Mouse (Mus musculus): ENCODE results near the gene Lpcat3. TPM values are rescaled to one million over a fixed set of nuclear protein-coding genes. Genes with fewer than 3 reads are reported as not detected.
A peak's percentile ranks its signal among the peaks of the same experiment; 100 is the strongest.

The Lpcat3 gene
- total and polyA plus RNA-seq, 2 experiments from 2014 or later: 49.3 to 62.7 TPM

- WGBS: 64% methylated on average over 8 of the region's 8 CpGs
- Histone ChIP-seq H3K36me3 (replicated peaks; ENCODE audit: control insufficient read depth, insufficient read depth, low read length) (no peaks in the 10 kb centered on the region), H3K27ac (ENCODE audit: low read depth) (no peak overlapping the region), H3K9me3 (replicated peaks; ENCODE audit: control insufficient read depth, low read length) (no peaks in the 10 kb centered on the region), H3K9ac (replicated peaks; ENCODE audit: low read depth, low read length) (no peak overlapping the region), H3K4me2 (ENCODE audit: low read depth, low read length) (no peak overlapping the region), H3K4me3 (ENCODE audit: low read depth, low read length) (no peak overlapping the region), H3K4me1 (ENCODE audit: control insufficient read depth, insufficient read depth) (0 out of 2 replicates have a peak, but pooled peaks cover 9% of the 10 kb centered on the region), H3K27me3 (ENCODE audit: control insufficient read depth, insufficient read depth, low read length) (no peaks in the 10 kb centered on the region)
- no peak for ATAC-seq (ENCODE audit: insufficient read depth, low read depth)
- DNase-seq (ENCODE audit: low spot score): no peak
- TF ChIP-seq EP300 (IDR thresholded peaks at IDR 0.05; ENCODE audit: low read depth) (no peak), CTCF (IDR thresholded peaks at IDR 0.05; ENCODE audit: low read depth) (no peak)
Measured at GRCm38 (mm10) chr6:124688151-124688758, 25.4 kb downstream of the Lpcat3 start.

GRCm38 (mm10) chr6:124689011-124689410 is 26.2 kb downstream of the Lpcat3 start:
- DNase-seq (ENCODE audit: low spot score): no peak
- no peak for TF ChIP-seq CTCF (IDR thresholded peaks at IDR 0.05; ENCODE audit: low read depth)
- TF ChIP-seq EP300 (IDR thresholded peaks at IDR 0.05; ENCODE audit: low read depth): no peak
- no peak for ATAC-seq (ENCODE audit: insufficient read depth, low read depth)
- Histone ChIP-seq H3K27ac (ENCODE audit: low read depth) (no peak overlapping the region), H3K9ac (replicated peaks; ENCODE audit: low read depth, low read length) (no peak overlapping the region), H3K9me3 (replicated peaks; ENCODE audit: control insufficient read depth, low read length) (no peaks in the 10 kb centered on the region), H3K27me3 (ENCODE audit: control insufficient read depth, insufficient read depth, low read length) (no peaks in the 10 kb centered on the region), H3K4me2 (ENCODE audit: low read depth, low read length) (no peak overlapping the region), H3K4me3 (ENCODE audit: low read depth, low read length) (no peak overlapping the region), H3K36me3 (replicated peaks; ENCODE audit: control insufficient read depth, insufficient read depth, low read length) (no peaks in the 10 kb centered on the region), H3K4me1 (ENCODE audit: control insufficient read depth, insufficient read depth) (0 out of 2 replicates have a peak, but pooled peaks cover 7% of the 10 kb centered on the region)
- WGBS: 91% methylated on average over 3 of the region's 3 CpGs

GRCm38 (mm10) chr6:124690517-124690916 is 27.7 kb downstream of the Lpcat3 start:
- H3K27ac ChIP-seq (ENCODE audit: low read depth): no peak overlapping the region
- no peaks in the 10 kb centered on the region for H3K27me3 ChIP-seq (ENCODE audit: control insufficient read depth, insufficient read depth, low read length)
- 87% methylated on average over 3 of the region's 3 CpGs for WGBS
- ATAC-seq (ENCODE audit: insufficient read depth, low read depth) (no peak), DNase-seq (ENCODE audit: low spot score) (no peak)
- H3K4me3 ChIP-seq (ENCODE audit: low read depth, low read length): no peak overlapping the region
- no peak for TF ChIP-seq CTCF (IDR thresholded peaks at IDR 0.05; ENCODE audit: low read depth)
- TF ChIP-seq EP300 (IDR thresholded peaks at IDR 0.05; ENCODE audit: low read depth): no peak
- no peaks in the 10 kb centered on the region for H3K9me3 ChIP-seq (replicated peaks; ENCODE audit: control insufficient read depth, low read length)
- no peak overlapping the region for H3K4me2 ChIP-seq (ENCODE audit: low read depth, low read length)
- no peaks in the 10 kb centered on the region for H3K36me3 ChIP-seq (replicated peaks; ENCODE audit: control insufficient read depth, insufficient read depth, low read length)
- peaks cover 16% of the 10 kb centered on the region for H3K4me1 ChIP-seq (ENCODE audit: control insufficient read depth, insufficient read depth)
- H3K9ac ChIP-seq (replicated peaks; ENCODE audit: low read depth, low read length): no peak overlapping the region

GRCm38 (mm10) chr6:124693243-124693981 is 30.6 kb downstream of the Lpcat3 start:
- peak overlapping the region; percentile 28; the same call in 1 of the 2 replicates for H3K9ac ChIP-seq (replicated peaks; ENCODE audit: low read depth, low read length)
- no peak overlapping the region for H3K4me2 ChIP-seq (ENCODE audit: low read depth, low read length)
- no peak overlapping the region for H3K4me3 ChIP-seq (ENCODE audit: low read depth, low read length)
- no peak for TF ChIP-seq EP300 (IDR thresholded peaks at IDR 0.05; ENCODE audit: low read depth)
- TF ChIP-seq CTCF (IDR thresholded peaks at IDR 0.05; ENCODE audit: low read depth): no peak
- H3K27ac ChIP-seq (ENCODE audit: low read depth): peak overlapping the region; percentile 88
- H3K9me3 ChIP-seq (replicated peaks; ENCODE audit: control insufficient read depth, low read length): no peaks in the 10 kb centered on the region
- H3K27me3 ChIP-seq (ENCODE audit: control insufficient read depth, insufficient read depth, low read length): no peaks in the 10 kb centered on the region
- H3K4me1 ChIP-seq (ENCODE audit: control insufficient read depth, insufficient read depth): peaks cover 16% of the 10 kb centered on the region
- WGBS: 65% methylated on average over 15 of the region's 15 CpGs
- no peak for ATAC-seq (ENCODE audit: insufficient read depth, low read depth)
- H3K36me3 ChIP-seq (replicated peaks; ENCODE audit: control insufficient read depth, insufficient read depth, low read length): peaks cover 9% of the 10 kb centered on the region; the same call in 1 of the 2 replicates
- DNase-seq (ENCODE audit: low spot score): no peak

GRCm38 (mm10) chr6:124694166-124694955 is 31.5 kb downstream of the Lpcat3 start:
- WGBS: 54% methylated on average over 15 of the region's 15 CpGs
- peak overlapping the region; percentile 88 for H3K27ac ChIP-seq (ENCODE audit: low read depth)
- no peaks in the 10 kb centered on the region for H3K9me3 ChIP-seq (replicated peaks; ENCODE audit: control insufficient read depth, low read length)
- H3K4me1 ChIP-seq (ENCODE audit: control insufficient read depth, insufficient read depth): peaks cover 16% of the 10 kb centered on the region
- peak overlapping the region; percentile 28; the same call in 1 of the 2 replicates for H3K9ac ChIP-seq (replicated peaks; ENCODE audit: low read depth, low read length)
- no peaks in the 10 kb centered on the region for H3K27me3 ChIP-seq (ENCODE audit: control insufficient read depth, insufficient read depth, low read length)
- peak; percentile 86 for DNase-seq (ENCODE audit: low spot score)
- peaks cover 15% of the 10 kb centered on the region; the same call in 1 of the 2 replicates for H3K36me3 ChIP-seq (replicated peaks; ENCODE audit: control insufficient read depth, insufficient read depth, low read length)
- H3K4me2 ChIP-seq (ENCODE audit: low read depth, low read length): no peak overlapping the region
- TF ChIP-seq EP300 (IDR thresholded peaks at IDR 0.05; ENCODE audit: low read depth) (no peak), CTCF (IDR thresholded peaks at IDR 0.05; ENCODE audit: low read depth) (no peak)
- peak; percentile 94 for ATAC-seq (ENCODE audit: insufficient read depth, low read depth)
- H3K4me3 ChIP-seq (ENCODE audit: low read depth, low read length): no peak overlapping the region
